Mouse (Mus musculus) cortical plate, adult 2 months (tissue): Measurements from ENCODE around the gene E130114P18Rik. TPM values are rescaled to one million over a fixed set of nuclear protein-coding genes. Genes with fewer than 3 reads are reported as not detected.

Source experiments
- H3K27ac ChIP-seq: fragments of 200-500 bp; 2 replicates; pipeline ENCODE4 v1.5.1; 2012; ENCODE audit warnings: low read length, control low read depth, inconsistent platforms; ENCODE audit not compliant: insufficient read depth
- H3K4me1 ChIP-seq: fragments of 200-500 bp; 2 replicates; pipeline ENCODE4 v1.6.1; 2011; ENCODE audit warnings: low read length; ENCODE audit not compliant: control insufficient read depth, insufficient read depth
- H3K4me3 ChIP-seq: fragments of 200-500 bp; 2 replicates; pipeline ENCODE4 v1.5.1; 2011; ENCODE audit warnings: mild to moderate bottlenecking, low read length, control low read depth; ENCODE audit not compliant: insufficient read depth
- CTCF ChIP-seq: fragments of 200-500 bp; IDR thresholded peaks from 2 replicates; pipeline ENCODE4 v1.5.1; 2011; ENCODE audit warnings: mild to moderate bottlenecking, control low read depth, low read length; ENCODE audit not compliant: insufficient read depth; ENCODE audit errors: extremely low read depth
- POLR2A ChIP-seq: fragments of 200-500 bp; IDR thresholded peaks from 2 replicates; pipeline ENCODE4 v1.6.1; 2011; ENCODE audit warnings: mild to moderate bottlenecking, low read length, control low read depth; ENCODE audit not compliant: insufficient read depth; ENCODE audit errors: extremely low read depth
- polyA plus RNA-seq: library from polyadenylated mRNA; depleted of rRNA; stranded (reverse); fragments of >200 nt; gene quantifications from 2 replicates; pipeline ENCODE4 v1.2.3, GENCODE M21; 2012

Gene E130114P18Rik
- polyA plus RNA-seq, 1 experiment: 12.7 TPM

DNA sequence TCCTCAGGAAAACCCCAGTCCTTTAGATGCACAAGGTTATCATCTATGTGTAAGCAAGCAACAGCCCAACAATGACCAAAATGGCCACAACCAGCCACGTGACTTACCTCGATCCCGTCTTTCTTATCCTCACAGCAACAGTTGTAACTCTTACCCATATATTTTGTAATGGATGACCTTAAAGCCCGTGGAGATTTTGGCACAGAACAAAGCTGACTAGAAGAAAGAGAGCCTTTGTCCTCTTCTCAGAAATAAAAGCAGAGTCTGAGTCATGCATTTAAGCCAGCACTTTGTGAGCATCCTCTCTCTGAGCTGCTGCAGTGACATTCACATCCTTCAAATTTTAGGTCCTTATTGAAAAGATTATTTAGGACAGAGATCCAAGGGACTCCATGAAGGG is 156.1 kb downstream of the E130114P18Rik start:
- TF ChIP-seq CTCF (no peak), POLR2A (no peak)
- Histone ChIP-seq H3K27ac (no peak overlapping the region), H3K4me3 (no peak overlapping the region), H3K4me1 (no peaks in the 10 kb centered on the region)

DNA sequence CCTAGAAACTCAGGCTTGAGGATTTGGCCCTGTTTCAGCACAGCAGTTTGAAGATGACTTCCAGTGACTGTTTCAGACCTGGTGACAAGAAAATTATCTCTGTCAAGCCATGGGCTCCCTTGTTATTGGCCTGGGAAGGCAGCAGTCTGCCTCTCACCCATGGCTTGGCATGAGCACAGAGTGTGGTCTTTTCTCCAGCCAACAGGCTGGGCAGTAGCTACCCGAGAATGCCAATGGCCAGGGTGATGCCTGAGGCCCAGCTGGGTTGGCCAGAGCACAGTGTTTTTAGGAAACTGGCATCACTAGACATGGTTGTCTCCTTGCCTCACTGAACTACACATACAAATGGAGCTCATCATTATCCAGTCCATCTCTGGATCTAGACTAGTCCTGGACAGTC is 157.5 kb downstream of the E130114P18Rik start:
- Histone ChIP-seq H3K4me1 (no peaks in the 10 kb centered on the region), H3K4me3 (no peak overlapping the region), H3K27ac (no peak overlapping the region)
- TF ChIP-seq CTCF (no peak), POLR2A (no peak)

DNA sequence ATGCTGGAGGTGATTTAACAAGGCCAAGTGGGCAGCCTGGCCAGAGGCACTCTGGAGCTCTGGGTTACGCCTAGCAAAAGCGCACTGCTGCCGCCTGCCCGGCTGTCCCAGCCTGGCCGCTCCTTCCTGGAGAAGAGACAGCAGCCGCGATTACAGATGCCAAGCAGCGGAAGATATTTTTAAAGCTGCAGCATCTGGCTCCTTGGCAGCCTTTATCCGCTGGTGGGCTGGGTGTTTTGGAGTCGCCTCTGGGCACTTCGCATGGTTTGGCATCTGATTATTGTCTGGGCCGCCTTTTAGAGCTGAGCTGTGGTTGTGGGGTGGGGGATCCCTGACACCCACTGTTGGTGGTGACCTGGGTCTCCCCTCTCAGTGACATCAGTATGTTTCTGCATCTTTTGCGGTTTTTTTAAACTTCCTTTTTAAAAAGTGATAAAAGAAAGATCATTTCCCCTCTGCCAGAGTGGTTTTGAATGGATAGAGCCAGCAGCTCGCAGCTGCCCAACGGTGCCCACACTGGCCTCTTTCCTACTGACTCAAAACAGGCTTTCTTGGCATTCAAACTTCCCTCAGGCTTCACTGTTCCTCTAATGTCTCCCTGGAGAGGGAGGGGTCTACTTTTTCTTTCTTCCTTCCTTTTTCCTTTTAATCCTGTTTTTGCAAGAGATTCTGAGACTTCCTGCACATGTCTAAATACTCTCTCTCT is 159.1 kb downstream of the E130114P18Rik start:
- no peak overlapping the region for H3K4me3 ChIP-seq
- H3K27ac ChIP-seq: no peak overlapping the region
- no peak for TF ChIP-seq POLR2A
- no peak for TF ChIP-seq CTCF
- H3K4me1 ChIP-seq: no peaks in the 10 kb centered on the region

DNA sequence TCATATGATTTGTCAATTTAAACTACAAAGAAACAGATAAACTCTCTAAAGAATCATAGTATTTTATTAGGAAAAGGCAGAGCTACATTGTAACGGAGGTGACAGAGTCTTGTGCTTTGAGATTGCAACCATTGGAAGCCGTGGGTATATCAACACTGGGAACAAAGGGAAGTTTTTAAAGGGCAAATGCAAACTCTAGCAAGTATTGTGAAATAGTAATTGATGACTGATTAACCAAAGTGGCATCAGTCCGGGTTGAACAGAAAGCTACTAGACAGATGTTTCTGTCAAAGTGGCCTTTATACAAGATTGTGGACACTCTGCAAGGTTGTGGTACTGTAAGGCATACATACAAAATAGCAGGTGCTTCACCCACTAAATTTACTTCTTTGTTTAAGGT is 162.8 kb downstream of the E130114P18Rik start:
- Histone ChIP-seq H3K4me1 (peaks cover 5% of the 10 kb centered on the region; the same call in 1 of the 2 replicates), H3K4me3 (no peak overlapping the region), H3K27ac (no peak overlapping the region)
- no peak for TF ChIP-seq POLR2A
- no peak for TF ChIP-seq CTCF

DNA sequence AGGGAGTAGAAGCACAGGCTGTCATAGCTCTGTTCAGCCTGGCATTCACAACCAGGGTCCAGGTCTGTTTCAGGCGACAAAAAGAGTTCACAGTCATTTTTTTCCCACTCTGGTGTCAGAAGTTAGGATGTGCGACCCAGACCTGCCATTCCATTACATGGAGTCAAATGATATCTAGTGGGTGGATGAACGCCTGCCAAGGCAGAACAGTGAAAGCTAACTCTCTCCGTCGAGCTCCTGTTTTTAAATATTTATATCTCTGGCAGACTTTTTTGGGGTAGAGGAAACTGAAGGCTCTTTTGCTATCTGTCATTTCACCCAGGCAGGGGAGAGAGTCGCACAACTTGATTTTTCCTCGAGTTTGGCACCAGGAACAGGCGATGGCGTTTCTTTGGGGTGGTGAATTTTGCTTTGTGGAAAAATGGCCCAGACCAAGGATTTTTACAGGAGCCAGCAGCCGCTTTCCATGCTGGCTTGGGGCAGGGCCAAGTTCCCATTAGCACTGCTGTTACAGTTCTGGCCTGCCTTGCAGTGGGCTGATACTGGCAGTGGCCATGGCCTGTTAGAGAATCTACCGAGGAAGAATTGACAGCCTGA is 166.5 kb downstream of the E130114P18Rik start:
- Histone ChIP-seq H3K4me3 (no peak overlapping the region), H3K27ac (no peak overlapping the region), H3K4me1 (peaks cover 5% of the 10 kb centered on the region; the same call in 1 of the 2 replicates)
- no peak for TF ChIP-seq CTCF
- no peak for TF ChIP-seq POLR2A

DNA sequence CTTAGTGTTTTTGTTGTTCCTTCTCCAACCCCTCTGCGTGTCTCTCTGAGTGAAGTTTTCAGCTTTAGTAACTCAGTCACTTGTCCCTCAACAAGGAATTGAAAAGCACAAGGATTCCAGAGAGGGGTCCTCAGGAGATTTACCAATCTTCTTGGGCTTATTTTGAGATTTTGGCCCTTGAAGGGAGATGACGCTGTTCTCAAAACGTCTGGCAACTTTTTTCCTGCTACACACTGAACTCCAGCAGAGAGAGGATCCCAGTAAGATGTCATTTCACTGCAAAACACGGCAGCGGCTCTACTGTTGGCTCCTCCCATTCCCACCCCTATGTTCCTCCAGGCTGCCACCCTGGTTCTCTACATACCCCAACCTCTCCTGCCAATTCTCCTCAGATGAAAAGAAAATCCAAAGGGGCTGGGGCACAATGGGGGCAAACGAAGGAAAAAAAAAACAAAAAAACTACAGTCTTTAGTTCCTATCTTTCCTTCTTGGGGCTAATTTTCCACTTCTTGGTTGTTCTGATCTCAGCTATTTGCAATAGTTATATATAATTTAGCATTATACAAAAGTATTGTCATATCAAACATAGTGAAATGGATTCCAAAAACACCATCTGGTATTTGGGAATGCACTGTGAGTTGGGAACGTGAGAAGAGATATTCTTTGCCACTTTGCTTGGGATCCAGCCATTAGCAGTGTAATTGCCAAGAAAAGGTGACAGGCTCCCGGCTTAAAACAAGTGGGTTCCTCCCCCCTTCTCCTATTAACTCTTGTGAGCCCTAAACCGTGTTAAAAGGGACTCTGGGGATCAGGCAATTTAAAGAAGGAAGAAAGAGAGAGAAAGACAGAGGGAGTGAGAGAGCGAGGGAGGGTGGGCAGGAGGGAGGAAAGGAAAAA is 167.8 kb downstream of the E130114P18Rik start:
- H3K4me1 ChIP-seq: peaks cover 5% of the 10 kb centered on the region; the same call in 1 of the 2 replicates
- TF ChIP-seq POLR2A (no peak), CTCF (no peak)
- no peak overlapping the region for H3K4me3 ChIP-seq
- H3K27ac ChIP-seq: no peak overlapping the region; the same call in 1 of the 2 replicates

DNA sequence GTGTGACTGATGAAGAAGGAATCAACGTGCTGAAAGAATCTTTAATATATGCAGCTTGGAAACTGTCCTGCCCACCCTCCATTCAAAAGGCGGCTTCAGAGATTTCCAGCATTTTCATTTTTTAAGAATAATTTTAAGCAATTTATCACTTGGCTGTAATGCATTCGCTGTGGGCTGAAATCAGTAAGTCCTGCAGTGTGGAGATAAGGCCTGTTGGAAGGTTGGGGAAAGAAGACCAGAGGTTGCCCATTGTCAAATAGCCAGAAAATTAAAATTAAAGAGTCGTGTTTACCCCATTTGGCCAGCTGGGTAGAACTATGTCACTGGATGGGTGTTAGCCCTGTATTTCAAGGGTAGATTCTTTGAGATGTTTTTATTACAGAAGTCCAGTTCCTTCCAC is 168.5 kb downstream of the E130114P18Rik start:
- Histone ChIP-seq H3K4me3 (no peak overlapping the region), H3K27ac (no peak overlapping the region; the same call in 1 of the 2 replicates), H3K4me1 (peaks cover 5% of the 10 kb centered on the region; the same call in 1 of the 2 replicates)
- TF ChIP-seq POLR2A (no peak), CTCF (no peak)

DNA sequence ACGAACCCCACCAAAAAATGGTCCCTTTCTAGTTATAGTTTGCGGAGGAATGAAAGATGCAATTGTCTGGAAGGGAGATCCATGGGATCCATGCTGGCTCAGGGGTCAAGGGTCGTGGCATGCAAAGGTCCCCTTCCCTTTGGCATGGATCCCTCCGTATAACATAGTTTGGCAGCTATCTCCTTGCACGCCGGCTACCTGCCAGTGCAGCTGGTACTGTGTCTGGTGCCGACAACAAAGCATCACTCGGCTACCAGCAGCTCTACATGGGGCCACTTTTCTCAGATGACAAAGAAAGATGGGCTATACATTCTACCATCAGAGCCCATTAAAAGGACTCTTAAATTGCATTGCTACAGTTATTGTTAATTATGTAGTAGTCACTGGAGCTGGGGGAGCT is 169.2 kb downstream of the E130114P18Rik start:
- H3K4me1 ChIP-seq: peaks cover 5% of the 10 kb centered on the region; the same call in 1 of the 2 replicates
- no peak overlapping the region for H3K4me3 ChIP-seq
- TF ChIP-seq POLR2A (no peak), CTCF (no peak)
- H3K27ac ChIP-seq: no peak overlapping the region

DNA sequence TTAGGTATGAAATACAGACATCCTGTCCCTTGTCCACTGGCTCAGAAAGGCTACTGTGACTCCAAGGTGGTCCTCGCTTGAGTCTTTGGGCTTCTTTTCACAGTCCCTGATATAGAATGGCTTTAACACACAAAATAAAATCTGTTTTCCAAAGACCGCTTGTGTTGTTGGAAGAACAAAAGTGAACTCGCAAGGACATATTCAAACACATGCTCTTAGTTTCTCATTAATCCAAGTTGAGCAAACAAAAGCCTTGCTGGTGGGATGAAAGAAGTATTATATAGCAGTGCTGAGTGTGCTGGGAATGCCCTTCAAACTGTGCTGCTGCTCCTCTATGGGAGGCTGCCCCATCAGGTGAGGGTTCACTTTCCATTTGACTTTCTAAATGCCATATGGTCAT is 169.7 kb downstream of the E130114P18Rik start:
- H3K4me1 ChIP-seq: peaks cover 5% of the 10 kb centered on the region; the same call in 1 of the 2 replicates
- H3K27ac ChIP-seq: no peak overlapping the region
- TF ChIP-seq CTCF: no peak
- TF ChIP-seq POLR2A: no peak
- no peak overlapping the region for H3K4me3 ChIP-seq
